Mouse (Mus musculus) limb, embryonic 12.5 days (tissue): ENCODE measurements around the gene Nrarp. TPM values are rescaled to one million over a fixed set of nuclear protein-coding genes. Genes with fewer than 3 reads are reported as not detected.

Experiments
- ATAC-seq: fragments of 200-750 bp; cut with Nextera tagmentation; 2 replicates; pipeline ENCODE4 v1.8.0; 2017; ENCODE audit warnings: low read depth, moderate TSS enrichment; ENCODE audit not compliant: insufficient number of reproducible peaks, insufficient read depth, low FRiP score, low TSS enrichment
- H3K27ac ChIP-seq: fragments of 300-500 bp; sonication (generic); 2 replicates; pipeline ENCODE4 v1.5.1; 2016; ENCODE audit warnings: mild to moderate bottlenecking, moderate library complexity
- H3K27me3 ChIP-seq: fragments of 300-500 bp; sonication (generic); 2 replicates; pipeline ENCODE4 v1.6.1; 2016; ENCODE audit warnings: mild to moderate bottlenecking, moderate library complexity
- H3K36me3 ChIP-seq: fragments of 300-500 bp; sonication (generic); 2 replicates; pipeline ENCODE4 v1.6.1; 2016; ENCODE audit warnings: mild to moderate bottlenecking, moderate library complexity
- H3K4me1 ChIP-seq: fragments of 300-500 bp; sonication (generic); replicated peaks from 2 replicates; pipeline ENCODE4 v1.6.1; 2016
- H3K4me2 ChIP-seq: fragments of 300-500 bp; sonication (generic); 2 replicates; pipeline ENCODE4 v1.6.1; 2016; ENCODE audit warnings: mild to moderate bottlenecking, moderate library complexity
- H3K4me3 ChIP-seq: fragments of 300-500 bp; sonication (generic); replicated peaks from 2 replicates; pipeline ENCODE4 v1.5.1; 2016; ENCODE audit warnings: mild to moderate bottlenecking
- H3K9ac ChIP-seq: fragments of 300-500 bp; sonication (generic); replicated peaks from 2 replicates; pipeline ENCODE4 v1.6.1; 2016; ENCODE audit warnings: mild to moderate bottlenecking, moderate library complexity
- H3K9me3 ChIP-seq: fragments of 300-500 bp; sonication (generic); 2 replicates; pipeline ENCODE4 v1.6.1; 2016; ENCODE audit warnings: mild to moderate bottlenecking, moderate library complexity
- WGBS: fragments of 180-500 bp; shearing (Covaris S2); methylation state at CpG from one replicate; pipeline ENCODE4 v1.1.7; 2016; 5-methylcytosine and 5-hydroxymethylcytosine counted together
- polyA plus RNA-seq: library from polyadenylated mRNA; unstranded; fragments of >200 nt; fragmentation: Nextera tagmentation; extraction: Ambion mirVana; gene quantifications from 2 replicates; pipeline ENCODE4 v1.2.1, GENCODE M21; 2016

Nrarp gene
- polyA plus RNA-seq, 1 experiment from 2014 or later = 20.6 TPM

GRCm38 (mm10) chr2:25230581-25230980 is 50.0 kb downstream of the Nrarp start:
- no peak overlapping the region for H3K4me3 ChIP-seq
- WGBS = 79% methylated on average over 7 of the region's 7 CpGs

GRCm38 (mm10) chr2:25231038-25231437 is 50.5 kb downstream of the Nrarp start:
- ATAC-seq = no peak
- WGBS = 66% methylated on average over 12 of the region's 12 CpGs

More at GRCm38 (mm10) chr2:25230581-25230980, 50.0 kb downstream of the Nrarp start:
- Histone ChIP-seq H3K27ac (no peak overlapping the region), H3K27me3 (peaks cover 50% of the 10 kb centered on the region), H3K4me1 (0 out of 2 replicates have a peak, but pooled peaks cover 4% of the 10 kb centered on the region), H3K9ac (no peak overlapping the region), H3K9me3 (no peaks in the 10 kb centered on the region), H3K36me3 (no peaks in the 10 kb centered on the region), H3K4me2 (no peak overlapping the region)
- ATAC-seq = no peak

More at GRCm38 (mm10) chr2:25231038-25231437, 50.5 kb downstream of the Nrarp start:
- H3K36me3 ChIP-seq = no peaks in the 10 kb centered on the region
- H3K9ac ChIP-seq = no peak overlapping the region
- H3K27ac ChIP-seq = no peak overlapping the region
- no peak overlapping the region for H3K4me2 ChIP-seq
- peaks cover 54% of the 10 kb centered on the region for H3K27me3 ChIP-seq
- H3K4me1 ChIP-seq = no peaks in the 10 kb centered on the region
- no peak overlapping the region for H3K4me3 ChIP-seq
- no peaks in the 10 kb centered on the region for H3K9me3 ChIP-seq

Other genes starting within 250 kb of the Nrarp start
- gene Arrdc1, start 245.5 kb upstream of the Nrarp start, polyA plus RNA-seq = 21.3 and 21.6 TPM in 2 replicates
- gene Zmynd19, start 231.0 kb upstream of the Nrarp start, polyA plus RNA-seq = 25.3 and 26.8 TPM in 2 replicates
- gene Dph7, start 218.4 kb upstream of the Nrarp start, polyA plus RNA-seq = 37.5 and 38.7 TPM in 2 replicates
- 132 and 147 TPM in 2 replicates for gene Mrpl41, start 205.7 kb upstream of the Nrarp start, polyA plus RNA-seq
- 8.2 and 11.0 TPM in 2 replicates for gene Pnpla7, start 204.7 kb upstream of the Nrarp start, polyA plus RNA-seq
- 77.8 and 90.6 TPM in 2 replicates for gene Nsmf, start 126.4 kb upstream of the Nrarp start, polyA plus RNA-seq
- not detected in 2 replicates for gene Entpd8, start 100.5 kb upstream of the Nrarp start, polyA plus RNA-seq
- gene Noxa1, start 85.6 kb upstream of the Nrarp start, polyA plus RNA-seq = 0.13 TPM in 1 of 2 replicates, not detected in the other
- gene Tor4a, start 16.1 kb downstream of the Nrarp start, polyA plus RNA-seq = 2.9 and 3.2 TPM in 2 replicates
- 118 and 121 TPM in 2 replicates for gene Nelfb, start 30.7 kb downstream of the Nrarp start, polyA plus RNA-seq
- not detected in 2 replicates for gene Stpg3, start 33.9 kb downstream of the Nrarp start, polyA plus RNA-seq
- not detected in 2 replicates for gene Fam166a, start 38.0 kb downstream of the Nrarp start, polyA plus RNA-seq
- gene Tubb4b, start 43.9 kb downstream of the Nrarp start, polyA plus RNA-seq = 481 and 489 TPM in 2 replicates
- not detected in 2 replicates for gene Slc34a3, start 53.6 kb downstream of the Nrarp start, polyA plus RNA-seq
- gene Rnf224, start 56.0 kb downstream of the Nrarp start, polyA plus RNA-seq = not detected in 2 replicates
- gene Rnf208, start 61.5 kb downstream of the Nrarp start, polyA plus RNA-seq = 6.5 and 7.2 TPM in 2 replicates
- 0.26 TPM in 1 of 2 replicates, not detected in the other for gene Cysrt1, start 61.7 kb downstream of the Nrarp start, polyA plus RNA-seq
- gene AL732309.1, start 66.1 kb downstream of the Nrarp start, polyA plus RNA-seq = 5.5 and 5.7 TPM in 2 replicates
- 20.5 and 20.7 TPM in 2 replicates for gene Tmem203, start 74.7 kb downstream of the Nrarp start, polyA plus RNA-seq
- gene Tprn, start 81.9 kb downstream of the Nrarp start, polyA plus RNA-seq = 8.7 TPM in 2 replicates
- gene Ssna1, start 91.7 kb downstream of the Nrarp start, polyA plus RNA-seq = 217 and 218 TPM in 2 replicates
- gene Anapc2, start 91.7 kb downstream of the Nrarp start, polyA plus RNA-seq = 141 and 151 TPM in 2 replicates
- gene Tmem210, start 107.4 kb downstream of the Nrarp start, polyA plus RNA-seq = not detected in 2 replicates
- not detected in 2 replicates for gene Lrrc26, start 109.2 kb downstream of the Nrarp start, polyA plus RNA-seq
- 0.19 and 0.93 TPM in 2 replicates for gene Grin1, start 138.4 kb downstream of the Nrarp start, polyA plus RNA-seq
- gene Man1b1, start 151.6 kb downstream of the Nrarp start, polyA plus RNA-seq = 57.2 and 58.9 TPM in 2 replicates
- 19.7 and 21.8 TPM in 2 replicates for gene Dpp7, start 175.6 kb downstream of the Nrarp start, polyA plus RNA-seq
- 7.2 and 7.8 TPM in 2 replicates for gene Uap1l1, start 184.9 kb downstream of the Nrarp start, polyA plus RNA-seq
- 63.4 and 69.0 TPM in 2 replicates for gene Sapcd2, start 191.6 kb downstream of the Nrarp start, polyA plus RNA-seq
- 0.15 and 0.31 TPM in 2 replicates for gene Entpd2, start 215.1 kb downstream of the Nrarp start, polyA plus RNA-seq
- gene Npdc1, start 218.6 kb downstream of the Nrarp start, polyA plus RNA-seq = 10.9 and 12.6 TPM in 2 replicates
- gene Fut7, start 242.5 kb downstream of the Nrarp start, polyA plus RNA-seq = not detected in 2 replicates
- 3.5 and 5.3 TPM in 2 replicates for gene Abca2, start 247.9 kb downstream of the Nrarp start, polyA plus RNA-seq